Mouse (Mus musculus) E14TG2a.4 (cell line): ENCODE measurements around the gene Atrnl1.

ENCODE experiments used
- CTCF ChIP-seq: conservative IDR thresholded peaks from 2 replicates; pipeline ENCODE4 v1.5.1; 2014; ENCODE audit warnings: low read length
- NANOG ChIP-seq: IDR thresholded peaks from 2 replicates; pipeline ENCODE4 v1.6.1; 2014; ENCODE audit warnings: borderline replicate concordance, low read length, mixed read lengths
- POU5F1 ChIP-seq: IDR thresholded peaks from 2 replicates; pipeline ENCODE4 v1.6.1; 2014; ENCODE audit warnings: low read length, borderline replicate concordance

- TF ChIP-seq CTCF (no peak), POU5F1 (no peak), NANOG (no peak)
Measured at GRCm38 (mm10) chr19:57713138-57713537, 102.3 kb downstream of the Atrnl1 start.
